Mouse (Mus musculus) C2C12 (cell line): ENCODE measurements around the gene Rps6ka5. TPM values are rescaled to one million over a fixed set of nuclear protein-coding genes. Genes with fewer than 3 reads are reported as not detected.

Source experiments
- H3K27me3 ChIP-seq: one replicate; pipeline ENCODE4 v1.6.1; 2011; ENCODE audit not compliant: control insufficient read depth, insufficient read depth, insufficient read length
- H3K36me3 ChIP-seq: one replicate; pipeline ENCODE4 v1.6.1; 2011; ENCODE audit not compliant: control insufficient read depth, insufficient read depth
- H3K4me3 ChIP-seq: one replicate; pipeline ENCODE4 v1.5.1; 2011; ENCODE audit warnings: mild to moderate bottlenecking, control low read depth; ENCODE audit not compliant: poor library complexity, insufficient read depth, severe bottlenecking
- H3K79me2 ChIP-seq: one replicate; pipeline ENCODE4 v1.6.1; 2011; ENCODE audit not compliant: control insufficient read depth, insufficient read depth
- H3K79me3 ChIP-seq: one replicate; pipeline ENCODE4 v1.6.1; 2011; ENCODE audit warnings: low read depth, control low read depth
- H3ac ChIP-seq: one replicate; pipeline ENCODE3; 2011; ENCODE audit warnings: low read depth; ENCODE audit not compliant: control insufficient read depth, insufficient read length
- CEBPB ChIP-seq: IDR thresholded peaks from one replicate; pipeline ENCODE4 v1.6.1; 2011; ENCODE audit warnings: low read depth, mild to moderate bottlenecking, control low read depth, moderate library complexity
- CTCF ChIP-seq: IDR thresholded peaks from one replicate; pipeline ENCODE4 v1.5.1; 2011; ENCODE audit not compliant: control insufficient read depth, insufficient read depth, insufficient read length
- FOSL1 ChIP-seq: IDR thresholded peaks from one replicate; pipeline ENCODE4 v1.8.0; 2011; ENCODE audit warnings: mild to moderate bottlenecking, low read length; ENCODE audit not compliant: poor library complexity, insufficient read depth, severe bottlenecking
- MAX ChIP-seq: IDR thresholded peaks from one replicate; pipeline ENCODE4 v1.6.1; 2011; ENCODE audit warnings: mild to moderate bottlenecking, control low read depth
- MYOD1 ChIP-seq: IDR thresholded peaks from one replicate; pipeline ENCODE4 v1.6.1; 2011; ENCODE audit warnings: low read depth; ENCODE audit not compliant: control insufficient read depth, insufficient read length
- MYOG ChIP-seq: IDR thresholded peaks from one replicate; pipeline ENCODE4 v1.6.1; 2011; ENCODE audit not compliant: control insufficient read depth, insufficient read length; ENCODE audit errors: extremely low read depth
- USF1 ChIP-seq: IDR thresholded peaks from one replicate; pipeline ENCODE4 v1.6.1; 2011; ENCODE audit warnings: low read depth, mild to moderate bottlenecking, control low read depth, moderate library complexity
- polyA plus RNA-seq: library from polyadenylated mRNA; unstranded; fragments of >200 nt; fragmentation: generic; extraction: Trizol; gene quantifications from one replicate; pipeline ENCODE4 v1.2.1, GENCODE M21; 2012; ENCODE audit warnings: missing spikeins

Rps6ka5 gene
- polyA plus RNA-seq, 1 experiment: 0.92 TPM

- no peak overlapping the region for H3K4me3 ChIP-seq
- no peaks in the 10 kb centered on the region for H3K79me3 ChIP-seq
- no peaks in the 10 kb centered on the region for H3K36me3 ChIP-seq
- no peaks in the 10 kb centered on the region for H3K27me3 ChIP-seq
- no peak overlapping the region for H3ac ChIP-seq
- no peak for TF ChIP-seq MAX
- no peak for TF ChIP-seq MYOD1
- no peak for TF ChIP-seq CEBPB
- no peak for TF ChIP-seq MYOG
- no peak for TF ChIP-seq CTCF
- no peaks in the 10 kb centered on the region for H3K79me2 ChIP-seq
Observed at GRCm38 (mm10) chr12:100752977-100753376, 26.2 kb upstream of the Rps6ka5 start.

- TF ChIP-seq MAX (no peak), MYOG (no peak), CTCF (no peak), MYOD1 (no peak), USF1 (no peak), FOSL1 (no peak)
- H3K79me3 ChIP-seq: no peaks in the 10 kb centered on the region
- peaks cover 4% of the 10 kb centered on the region for H3K27me3 ChIP-seq
- no peaks in the 10 kb centered on the region for H3K79me2 ChIP-seq
- no peak overlapping the region for H3ac ChIP-seq
- H3K36me3 ChIP-seq: no peaks in the 10 kb centered on the region
- no peak overlapping the region for H3K4me3 ChIP-seq
Observed at GRCm38 (mm10) chr12:100742468-100742867, 15.7 kb upstream of the Rps6ka5 start.

- H3ac ChIP-seq: no peak overlapping the region
- no peaks in the 10 kb centered on the region for H3K27me3 ChIP-seq
- H3K79me2 ChIP-seq: no peaks in the 10 kb centered on the region
- TF ChIP-seq MYOG: no peak
- no peaks in the 10 kb centered on the region for H3K36me3 ChIP-seq
- no peak overlapping the region for H3K4me3 ChIP-seq
- no peaks in the 10 kb centered on the region for H3K79me3 ChIP-seq
Observed at GRCm38 (mm10) chr12:100740313-100740712, 13.5 kb upstream of the Rps6ka5 start.

GRCm38 (mm10) chr12:100739011-100739570, 12.3 kb upstream of the Rps6ka5 start:
- no peak for TF ChIP-seq CEBPB
- no peak for TF ChIP-seq CTCF
- no peak for TF ChIP-seq FOSL1
- TF ChIP-seq MYOG: no peak
- no peak for TF ChIP-seq USF1
- no peak for TF ChIP-seq MYOD1
- TF ChIP-seq MAX: no peak
- H3K79me2 ChIP-seq: no peaks in the 10 kb centered on the region

GRCm38 (mm10) chr12:100738498-100738897, 11.7 kb upstream of the Rps6ka5 start:
- H3ac ChIP-seq: no peak overlapping the region
- H3K4me3 ChIP-seq: no peak overlapping the region
- no peaks in the 10 kb centered on the region for H3K27me3 ChIP-seq

More at GRCm38 (mm10) chr12:100739011-100739570, 12.3 kb upstream of the Rps6ka5 start:
- H3K36me3 ChIP-seq: no peaks in the 10 kb centered on the region
- no peak overlapping the region for H3K4me3 ChIP-seq
- H3K79me3 ChIP-seq: no peaks in the 10 kb centered on the region
- H3K27me3 ChIP-seq: no peaks in the 10 kb centered on the region
- H3ac ChIP-seq: no peak overlapping the region

GRCm38 (mm10) chr12:100735581-100735980, 8.8 kb upstream of the Rps6ka5 start:
- no peaks in the 10 kb centered on the region for H3K27me3 ChIP-seq
- H3ac ChIP-seq: no peak overlapping the region
- no peak for TF ChIP-seq CEBPB
- TF ChIP-seq MYOD1: no peak
- TF ChIP-seq FOSL1: no peak
- TF ChIP-seq CTCF: no peak
- no peak for TF ChIP-seq USF1
- no peak for TF ChIP-seq MAX
- TF ChIP-seq MYOG: no peak
- H3K79me3 ChIP-seq: no peaks in the 10 kb centered on the region
- no peak overlapping the region for H3K4me3 ChIP-seq
- no peaks in the 10 kb centered on the region for H3K79me2 ChIP-seq
- no peaks in the 10 kb centered on the region for H3K36me3 ChIP-seq

More at GRCm38 (mm10) chr12:100738498-100738897, 11.7 kb upstream of the Rps6ka5 start:
- Histone ChIP-seq H3K79me2 (no peaks in the 10 kb centered on the region), H3K36me3 (no peaks in the 10 kb centered on the region), H3K79me3 (no peaks in the 10 kb centered on the region)
- TF ChIP-seq MYOD1: no peak
- TF ChIP-seq MYOG: no peak
- no peak for TF ChIP-seq USF1
- no peak for TF ChIP-seq CEBPB
- no peak for TF ChIP-seq FOSL1
